Mouse (Mus musculus): ENCODE measurements around the gene Atp13a5.

Gene Atp13a5

GRCm38 (mm10) chr16:29205581-29205980 lies 173.0 kb downstream of the Atp13a5 start:
- no peak for DNase-seq (ENCODE audit: low read depth, low spot score)

- DNase-seq (ENCODE audit: low read depth, low spot score), result no peak
These were observed 173.7 kb downstream of the Atp13a5 start for GRCm38 (mm10) chr16:29204875-29205274.

GRCm38 (mm10) chr16:29201146-29201545 lies 177.4 kb downstream of the Atp13a5 start:
- no peak for DNase-seq (ENCODE audit: low read depth, low spot score)

GRCm38 (mm10) chr16:29198461-29198860 lies 180.1 kb downstream of the Atp13a5 start:
- DNase-seq (ENCODE audit: low read depth, low spot score), result no peak

- no peak for DNase-seq (ENCODE audit: low read depth, low spot score)
These were observed 183.4 kb downstream of the Atp13a5 start for GRCm38 (mm10) chr16:29195156-29195555.

GRCm38 (mm10) chr16:29193981-29194380 lies 184.6 kb downstream of the Atp13a5 start:
- no peak for DNase-seq (ENCODE audit: low read depth, low spot score)

- no peak for DNase-seq (ENCODE audit: low read depth, low spot score)
These were observed 185.6 kb downstream of the Atp13a5 start for GRCm38 (mm10) chr16:29192911-29193310.

Data from WW6 (cell line).